Mouse (Mus musculus) layer of hippocampus, adult 9-10 months (tissue): ENCODE results near the gene Mei4.

Source experiments
- DNase-seq: peaks from one replicate; pipeline ENCODE4 v3.0.0; 2022; ENCODE audit warnings: low spot score

The Mei4 gene

GRCm38 (mm10) chr9:81863181-81863887 lies at the start of gene Mei4:
Gene Mei4 (plus strand): TSS chr9:81863670.
- peak; percentile 41 for DNase-seq

GRCm38 (mm10) chr9:81819715-81820373 lies 43.6 kb upstream of the Mei4 start:
- DNase-seq: no peak

DNA sequence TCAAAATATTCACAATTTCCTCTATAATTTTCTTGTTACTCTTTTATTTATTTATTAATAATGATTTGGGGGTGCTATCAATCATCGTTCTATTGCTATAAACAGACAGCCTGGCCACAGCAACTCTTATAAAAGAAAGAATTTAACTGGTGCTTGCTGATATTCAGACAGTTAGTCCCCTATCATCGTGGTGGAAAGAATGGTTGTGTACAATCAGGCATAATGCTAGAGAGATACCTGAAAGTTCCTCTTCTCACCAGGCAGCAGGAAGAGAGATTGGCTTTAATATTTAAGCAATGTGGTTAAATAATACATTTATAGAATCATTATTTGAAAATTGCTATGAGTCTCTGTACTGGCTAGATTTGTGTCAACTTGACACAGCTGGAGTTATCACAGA lies 35.9 kb upstream of the Mei4 start:
- no peak for DNase-seq

DNA sequence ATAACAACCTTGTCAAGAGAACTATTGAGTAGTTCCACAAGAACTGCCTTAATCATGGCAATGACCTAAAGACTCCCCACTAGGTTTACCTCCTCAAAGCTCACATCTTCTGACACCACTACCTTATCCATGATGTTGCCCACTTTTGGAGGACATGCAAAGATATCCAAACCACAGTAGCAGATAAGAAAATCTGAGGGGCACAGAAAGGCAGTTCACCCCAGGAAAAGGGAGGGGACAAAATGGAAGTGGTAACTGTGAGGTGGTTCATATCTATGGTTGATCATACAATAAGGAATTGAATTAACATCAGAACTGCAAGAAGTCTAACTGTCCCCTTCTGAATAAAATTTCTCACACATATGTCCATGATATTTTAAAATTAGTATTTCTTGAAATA lies 29.4 kb upstream of the Mei4 start:
- DNase-seq: no peak

DNA sequence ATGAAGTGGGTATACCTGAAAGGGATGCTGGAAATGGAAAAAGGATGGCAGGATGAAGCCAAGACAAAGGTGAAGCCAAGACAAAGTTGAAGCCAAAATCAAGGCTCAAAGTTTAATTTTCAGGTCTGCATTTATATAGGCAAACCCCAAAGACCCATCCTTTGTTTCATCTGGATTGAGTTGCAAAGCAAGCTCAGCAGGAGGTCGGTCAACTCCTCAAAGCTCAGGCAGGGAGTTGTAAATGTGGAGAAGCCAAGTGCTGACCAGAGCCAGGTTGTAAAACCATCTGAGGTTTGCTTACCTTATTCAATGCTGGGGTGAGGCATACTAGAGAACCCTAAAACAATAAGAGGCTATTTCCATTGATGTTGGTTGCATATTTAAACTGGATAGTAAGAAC lies 4.6 kb upstream of the Mei4 start:
- no peak for DNase-seq

DNA sequence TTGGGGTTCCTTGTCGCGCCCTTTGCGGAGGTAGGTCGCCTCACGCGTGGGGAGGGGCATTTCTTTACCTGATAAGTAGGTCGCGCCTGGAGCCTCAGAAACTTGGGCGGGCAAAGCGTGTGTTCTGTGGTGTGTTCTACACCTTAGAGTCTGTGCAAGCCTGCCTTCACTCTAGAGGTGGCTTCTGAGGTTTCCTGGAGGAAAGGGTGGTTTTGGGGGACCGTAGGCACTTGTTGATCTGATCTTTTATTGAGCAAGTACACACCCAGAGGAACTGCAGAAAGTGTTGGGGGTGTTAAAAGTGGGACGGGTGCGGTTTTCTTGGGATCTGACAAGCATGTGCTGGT lies 391 bp downstream of the Mei4 start:
- DNase-seq: no peak

DNA sequence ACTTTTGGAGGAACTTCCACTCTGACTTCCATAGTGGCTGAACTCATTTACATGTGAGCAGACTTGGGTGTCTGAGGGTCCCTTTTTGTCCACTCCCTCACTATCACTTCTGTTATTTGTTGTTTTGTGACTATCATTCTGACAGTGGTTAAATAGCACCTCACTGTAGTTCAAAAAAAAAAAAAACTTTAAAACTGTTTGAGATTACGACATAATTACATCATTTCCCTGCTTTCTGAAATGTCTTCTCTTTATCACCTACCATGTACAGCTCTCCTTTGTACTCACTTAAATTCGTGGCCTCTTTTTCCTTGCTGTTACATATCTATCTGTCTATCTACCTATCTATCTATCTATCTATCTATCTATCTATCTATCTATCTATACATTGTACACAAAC lies 2.6 kb downstream of the Mei4 start:
- DNase-seq: no peak

GRCm38 (mm10) chr9:81921456-81921855 lies 58.0 kb downstream of the Mei4 start:
- DNase-seq: no peak

DNA sequence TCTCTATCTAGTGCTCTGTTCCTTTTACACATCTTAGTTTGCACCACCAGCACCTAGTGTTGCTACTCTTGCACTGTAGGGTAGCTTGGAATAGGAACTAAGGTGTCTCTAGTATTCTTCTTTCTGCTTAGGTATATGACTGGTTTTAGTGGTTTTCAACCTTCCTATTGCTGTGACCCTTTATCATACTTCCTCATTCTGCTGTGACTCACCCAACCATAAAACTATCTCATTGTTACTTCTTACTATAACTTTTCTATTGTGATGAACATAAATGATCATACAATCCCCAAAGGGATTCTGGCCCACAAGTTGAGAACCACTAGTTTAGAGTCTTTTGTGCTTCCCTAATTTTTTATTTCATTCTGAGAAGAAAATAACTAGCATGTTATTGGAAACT lies 61.3 kb downstream of the Mei4 start:
- no peak for DNase-seq

GRCm38 (mm10) chr9:81940533-81940932 lies 77.1 kb downstream of the Mei4 start:
- no peak for DNase-seq

GRCm38 (mm10) chr9:81945624-81946023 lies 82.2 kb downstream of the Mei4 start:
- DNase-seq: no peak

DNA sequence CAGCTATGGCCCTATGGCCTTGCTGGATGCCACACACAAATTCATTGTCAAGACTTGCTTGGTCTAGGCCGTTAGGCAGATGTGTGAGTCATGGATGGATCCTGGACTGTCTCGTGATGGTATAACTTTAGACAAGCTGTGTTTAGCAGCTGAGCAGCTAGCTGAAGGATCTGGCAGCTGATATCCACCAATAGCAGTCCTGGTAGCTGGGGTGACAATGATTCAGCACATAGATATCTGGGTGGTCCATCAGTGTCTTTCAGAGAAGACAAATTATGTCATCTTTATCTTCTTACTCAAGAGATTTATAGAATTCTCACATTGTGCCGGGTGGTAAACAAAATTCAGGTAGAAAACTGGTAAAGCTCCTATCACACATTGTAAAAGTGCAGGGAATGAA lies 93.4 kb downstream of the Mei4 start:
- DNase-seq: no peak

GRCm38 (mm10) chr9:81957842-81958241 lies 94.4 kb downstream of the Mei4 start:
- DNase-seq: no peak

DNA sequence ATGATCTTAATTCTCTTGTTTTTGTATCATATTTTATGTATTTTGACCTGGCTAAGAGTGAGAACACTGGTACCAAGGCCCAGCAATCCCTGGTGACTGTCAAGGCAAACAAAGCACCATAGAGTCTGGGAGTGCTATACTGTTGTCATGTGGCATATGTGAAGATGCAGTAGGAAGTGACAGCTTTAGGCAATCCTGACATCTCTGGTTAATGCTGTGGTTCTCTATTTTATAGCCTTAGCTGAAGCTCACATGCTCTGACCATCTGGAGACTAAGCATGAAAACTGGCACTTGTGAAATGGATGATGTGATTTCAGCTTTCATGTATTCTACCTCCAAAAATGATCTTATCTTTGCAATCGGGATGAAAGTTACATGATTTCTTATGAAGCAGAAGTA lies 103.3 kb downstream of the Mei4 start:
- DNase-seq: peak; percentile 8

DNA sequence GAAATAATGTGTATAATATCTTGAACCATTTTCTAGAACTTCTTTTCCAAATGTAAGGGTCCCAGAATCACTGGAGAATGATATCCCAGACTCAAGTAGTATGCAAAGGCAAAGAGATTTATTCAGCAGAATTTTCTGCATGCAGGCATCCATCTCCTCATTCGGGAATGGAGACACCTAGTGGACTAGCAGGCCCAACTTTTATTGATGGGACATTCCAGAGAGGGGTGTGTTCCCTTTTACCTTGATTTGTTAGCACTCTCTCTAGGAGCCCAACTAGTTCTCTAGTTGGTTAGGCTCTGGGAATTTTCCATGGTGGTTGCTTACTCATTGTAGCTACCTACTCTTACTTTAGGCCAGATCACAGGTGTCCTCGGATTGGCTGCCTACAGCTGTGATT lies 105.5 kb downstream of the Mei4 start:
- no peak for DNase-seq

DNA sequence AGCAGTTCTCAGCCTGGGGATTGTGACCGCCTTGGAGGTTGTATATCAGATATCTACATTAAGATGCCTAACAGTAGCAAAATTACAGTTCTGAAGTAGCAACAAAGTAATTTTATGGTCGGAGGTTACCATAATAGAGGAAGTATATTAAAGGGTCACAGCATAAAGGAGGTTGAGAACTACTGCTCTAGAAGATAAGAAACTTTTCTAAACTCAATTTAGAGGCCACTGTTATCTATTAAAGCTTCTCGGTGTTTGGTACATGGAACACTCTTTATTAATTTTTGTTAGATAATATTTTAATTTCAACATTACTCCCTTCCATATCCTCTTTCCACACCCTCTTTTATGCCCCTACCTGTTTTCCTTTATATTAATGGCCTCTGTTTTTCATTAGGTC lies 119.0 kb downstream of the Mei4 start:
- no peak for DNase-seq

DNA sequence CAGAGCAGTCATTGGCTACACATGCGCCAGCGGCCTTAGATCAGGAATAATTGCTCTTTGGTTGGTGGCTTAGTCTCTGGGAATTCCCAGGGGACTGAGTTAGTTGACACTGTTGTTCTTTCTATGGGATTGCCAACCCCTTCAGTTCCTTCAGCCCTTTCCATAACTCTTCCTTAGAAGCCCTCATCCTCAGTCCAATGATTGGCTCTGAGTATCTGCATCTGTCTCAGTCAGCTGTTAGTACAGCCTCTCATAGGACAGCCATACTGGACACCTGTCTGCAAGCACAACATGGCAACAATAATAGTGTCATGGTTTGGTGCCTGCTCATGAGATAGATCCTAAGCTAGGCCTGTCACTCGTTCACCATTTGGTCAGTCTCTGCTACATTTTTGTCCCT lies 149.5 kb downstream of the Mei4 start:
- no peak for DNase-seq

GRCm38 (mm10) chr9:82042515-82043056 lies 179.1 kb downstream of the Mei4 start:
- no peak for DNase-seq

DNA sequence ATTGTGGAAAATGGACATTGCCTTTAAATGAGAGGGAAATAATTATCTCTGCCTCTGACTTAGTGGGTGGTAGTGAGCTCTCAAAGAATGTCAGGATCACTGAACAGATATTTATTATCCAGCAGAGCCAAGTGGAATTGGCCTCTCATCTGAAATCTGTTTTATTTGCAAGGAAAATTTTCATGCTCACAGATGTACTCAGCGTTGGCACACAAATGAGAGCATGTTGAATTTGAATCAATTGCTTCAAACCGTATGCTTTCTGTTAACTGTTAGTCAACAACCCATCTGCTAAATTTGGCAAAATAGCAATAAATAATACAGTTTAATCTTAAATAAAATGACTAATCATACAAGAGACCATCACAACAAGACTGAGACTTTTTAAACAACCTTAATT lies 181.0 kb downstream of the Mei4 start:
- peak; percentile 12 for DNase-seq

GRCm38 (mm10) chr9:82073832-82074231 lies 210.4 kb downstream of the Mei4 start:
- no peak for DNase-seq

- no peak for DNase-seq
Observed at GRCm38 (mm10) chr9:82075270-82075669, 211.8 kb downstream of the Mei4 start.

- DNase-seq: no peak
Observed at GRCm38 (mm10) chr9:82096409-82096808, 232.9 kb downstream of the Mei4 start.

DNA sequence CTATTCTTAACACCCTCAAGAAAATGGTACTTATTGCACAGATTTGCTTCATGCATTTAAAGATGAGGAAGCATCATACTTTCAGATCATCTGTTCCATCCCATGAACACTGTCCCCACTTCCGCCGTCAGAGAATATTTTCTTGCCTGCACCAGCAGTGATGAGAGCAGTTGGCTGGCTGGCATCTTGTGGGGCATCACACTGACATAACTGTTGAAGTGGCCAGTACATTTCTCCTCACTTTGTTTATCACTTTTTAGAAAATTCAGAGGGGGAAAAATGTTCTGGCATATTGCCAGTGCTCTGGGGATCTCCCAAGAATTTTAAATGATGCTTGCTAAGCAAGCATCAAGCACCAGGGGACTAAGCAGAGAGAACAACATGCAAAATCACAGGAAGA lies 251.4 kb downstream of the Mei4 start:
- no peak for DNase-seq

DNA sequence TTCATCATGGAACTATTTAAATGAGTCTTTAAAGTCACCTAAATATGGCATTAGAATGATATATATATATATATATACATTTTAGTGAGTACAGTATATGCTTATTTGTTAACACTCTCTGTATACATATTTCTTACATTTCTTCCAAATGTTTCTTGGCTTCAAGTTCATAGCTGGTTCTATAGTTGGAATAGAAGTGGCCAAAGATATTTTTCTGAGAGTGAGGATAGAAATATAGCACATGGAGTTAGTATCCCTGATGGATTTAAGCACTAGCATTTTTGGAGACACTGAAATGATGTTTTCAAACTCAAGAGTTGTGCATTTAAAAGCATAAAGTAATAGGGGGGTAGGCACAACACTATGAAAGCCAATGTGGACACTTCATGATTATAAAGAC lies 272.6 kb downstream of the Mei4 start:
- no peak for DNase-seq
